Mouse (Mus musculus) intestine, embryonic 15.5 days (tissue): ENCODE measurements around the gene Stard5. TPM values are rescaled to one million over a fixed set of nuclear protein-coding genes. Genes with fewer than 3 reads are reported as not detected.

ENCODE experiments used
- ATAC-seq: fragments of 200-750 bp; cut with Nextera tagmentation; 2 replicates; pipeline ENCODE4 v1.8.0; 2017; ENCODE audit warnings: moderate TSS enrichment, moderate library complexity
- H3K27ac ChIP-seq: fragments of 300-500 bp; sonication (generic); 2 replicates; pipeline ENCODE4 v1.5.1; 2015; ENCODE audit warnings: mild to moderate bottlenecking, inconsistent platforms
- H3K27me3 ChIP-seq: fragments of 300-500 bp; sonication (generic); replicated peaks from 2 replicates; pipeline ENCODE4 v1.6.1; 2015; ENCODE audit warnings: inconsistent platforms
- H3K36me3 ChIP-seq: fragments of 300-500 bp; sonication (generic); 2 replicates; pipeline ENCODE4 v1.6.1; 2015; ENCODE audit warnings: inconsistent platforms
- H3K4me1 ChIP-seq: fragments of 300-500 bp; sonication (generic); replicated peaks from 2 replicates; pipeline ENCODE4 v1.6.1; 2015; ENCODE audit warnings: inconsistent platforms
- H3K4me2 ChIP-seq: fragments of 300-500 bp; sonication (generic); replicated peaks from 2 replicates; pipeline ENCODE4 v1.6.1; 2015; ENCODE audit warnings: mild to moderate bottlenecking, inconsistent platforms
- H3K4me3 ChIP-seq: fragments of 300-500 bp; sonication (generic); replicated peaks from 2 replicates; pipeline ENCODE4 v1.5.1; 2015; ENCODE audit warnings: inconsistent platforms
- H3K9ac ChIP-seq: fragments of 300-500 bp; sonication (generic); 2 replicates; pipeline ENCODE4 v1.6.1; 2015; ENCODE audit warnings: inconsistent platforms
- H3K9me3 ChIP-seq: fragments of 300-500 bp; sonication (generic); 2 replicates; pipeline ENCODE4 v1.6.1; 2016; ENCODE audit warnings: inconsistent platforms
- WGBS: fragments of 180-500 bp; shearing (Covaris S2); methylation state at CpG from one replicate; pipeline ENCODE4 v1.1.7; 2015; 5-methylcytosine and 5-hydroxymethylcytosine counted together
- polyA plus RNA-seq: library from polyadenylated mRNA; unstranded; fragments of >200 nt; fragmentation: Nextera tagmentation; extraction: Ambion mirVana; gene quantifications from 2 replicates; pipeline ENCODE4 v1.2.1, GENCODE M21; 2015

Stard5 gene
- polyA plus RNA-seq, 1 experiment from 2014 or later = 52.3 TPM

DNA sequence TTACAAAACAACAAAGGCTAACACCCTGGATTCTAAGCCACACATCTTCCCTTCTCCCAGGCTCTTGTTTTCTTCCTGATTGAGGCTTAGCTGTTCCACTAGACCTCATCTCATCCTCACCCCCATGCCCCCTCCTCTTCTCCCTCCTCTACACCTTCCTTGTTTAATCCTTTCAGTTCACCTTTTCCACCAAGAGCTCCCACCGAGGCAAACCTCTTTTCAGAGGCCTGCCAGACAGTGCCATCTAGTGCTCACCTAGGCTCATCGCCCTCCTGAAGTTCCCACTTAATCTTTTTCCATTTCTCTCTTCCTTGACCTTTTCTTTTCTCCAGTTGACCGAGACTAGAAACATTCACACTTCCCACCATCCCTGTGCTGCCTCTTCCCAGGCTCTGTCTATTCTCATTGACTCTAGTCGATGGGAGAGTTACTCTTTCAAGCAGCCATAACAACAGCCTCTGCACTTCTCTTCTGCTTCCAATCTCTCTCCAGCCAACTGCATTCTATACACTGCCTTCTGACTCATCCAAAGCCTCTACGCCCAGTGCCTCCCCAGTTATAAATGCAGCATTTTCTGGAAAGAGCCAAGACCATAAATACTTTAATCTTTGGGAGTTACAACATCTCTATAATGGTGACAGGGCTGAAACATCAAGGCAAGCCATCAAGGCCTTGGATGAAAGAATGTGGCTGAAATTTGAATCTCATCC, 43.9 kb downstream of the Stard5 start:
- Histone ChIP-seq H3K4me2 (no peak overlapping the region), H3K36me3 (no peaks in the 10 kb centered on the region), H3K27me3 (no peaks in the 10 kb centered on the region), H3K9me3 (no peaks in the 10 kb centered on the region), H3K4me3 (no peak overlapping the region), H3K9ac (no peak overlapping the region), H3K4me1 (no peaks in the 10 kb centered on the region), H3K27ac (no peak overlapping the region)
- WGBS = 30% methylated on average over 5 of the region's 5 CpGs
- ATAC-seq = no peak

GRCm38 (mm10) chr7:83677296-83677695, 45.5 kb downstream of the Stard5 start:
- Histone ChIP-seq H3K27ac (no peak overlapping the region), H3K4me2 (no peak overlapping the region), H3K4me1 (no peaks in the 10 kb centered on the region), H3K4me3 (no peak overlapping the region), H3K9ac (no peak overlapping the region), H3K36me3 (no peaks in the 10 kb centered on the region), H3K9me3 (no peaks in the 10 kb centered on the region), H3K27me3 (no peaks in the 10 kb centered on the region)
- 72% methylated on average over 3 of the region's 3 CpGs for WGBS
- no peak for ATAC-seq

DNA sequence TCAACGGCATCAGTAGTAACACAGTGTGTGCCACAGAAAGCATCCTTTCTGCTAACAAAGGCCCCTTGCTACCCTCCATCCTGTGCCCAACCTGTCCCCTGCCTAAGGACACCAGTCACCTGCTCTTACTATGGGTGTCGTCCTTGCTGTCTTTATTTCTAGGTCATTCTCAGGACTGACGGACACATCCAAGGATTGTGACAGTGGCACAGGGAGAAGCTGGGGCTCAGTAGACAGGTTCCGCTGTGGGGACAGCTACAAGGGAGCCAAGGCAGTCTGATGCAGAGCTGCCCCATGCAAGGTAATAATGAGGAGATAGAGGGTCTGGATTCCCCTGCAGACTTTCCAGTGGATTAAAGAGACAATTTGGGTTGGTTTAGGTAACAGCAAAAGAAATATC, 46.7 kb downstream of the Stard5 start:
- no peaks in the 10 kb centered on the region for H3K27me3 ChIP-seq
- no peak overlapping the region for H3K4me3 ChIP-seq
- ATAC-seq = no peak
- no peak overlapping the region for H3K9ac ChIP-seq
- H3K27ac ChIP-seq = no peak overlapping the region
- H3K4me1 ChIP-seq = no peaks in the 10 kb centered on the region
- WGBS = 93% methylated on average over 4 of the region's 4 CpGs
- H3K36me3 ChIP-seq = no peaks in the 10 kb centered on the region
- no peaks in the 10 kb centered on the region for H3K9me3 ChIP-seq
- H3K4me2 ChIP-seq = no peak overlapping the region

DNA sequence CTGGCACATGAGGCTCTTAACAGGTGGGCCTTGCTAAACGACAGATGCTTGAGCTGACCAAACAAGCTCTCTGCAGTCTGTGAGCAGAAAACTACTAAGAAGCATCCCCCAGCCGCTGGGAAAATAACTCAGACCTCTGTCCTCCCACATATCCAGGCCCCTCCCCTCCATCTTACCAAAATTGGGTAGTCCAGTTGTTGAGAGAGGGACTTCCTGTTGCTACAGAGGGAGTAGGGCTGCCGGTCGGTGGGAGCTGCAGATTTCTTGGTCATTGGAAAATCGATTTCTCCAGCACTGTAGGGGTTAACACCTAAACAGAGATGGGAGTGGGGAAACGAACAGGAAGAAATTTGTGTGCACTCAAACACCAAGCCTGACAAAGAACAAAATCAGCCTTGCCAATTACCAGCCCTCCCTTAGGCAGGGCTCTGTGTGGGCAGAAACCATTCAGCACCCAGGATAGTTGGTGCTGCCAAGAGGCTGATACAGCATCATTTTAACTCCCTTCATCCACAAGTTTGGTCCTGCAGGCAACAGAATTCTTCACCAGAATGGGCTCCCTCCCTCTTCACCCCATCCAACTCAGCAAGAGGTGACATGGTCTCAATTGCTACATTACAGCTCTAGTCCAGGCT, 51.0 kb downstream of the Stard5 start:
- H3K4me3 ChIP-seq = no peak overlapping the region
- H3K27me3 ChIP-seq = no peaks in the 10 kb centered on the region
- no peaks in the 10 kb centered on the region for H3K36me3 ChIP-seq
- no peaks in the 10 kb centered on the region for H3K4me1 ChIP-seq
- H3K9me3 ChIP-seq = no peaks in the 10 kb centered on the region
- WGBS = 24% methylated on average over 6 of the region's 6 CpGs
- ATAC-seq = no peak
- H3K27ac ChIP-seq = no peak overlapping the region
- no peak overlapping the region for H3K4me2 ChIP-seq
- H3K9ac ChIP-seq = no peak overlapping the region

- no peak overlapping the region for H3K4me2 ChIP-seq
- no peak overlapping the region for H3K9ac ChIP-seq
- no peak for ATAC-seq
- no peaks in the 10 kb centered on the region for H3K27me3 ChIP-seq
- H3K4me1 ChIP-seq = no peaks in the 10 kb centered on the region
- WGBS = 30% methylated on average over 6 of the region's 6 CpGs
- no peaks in the 10 kb centered on the region for H3K9me3 ChIP-seq
- H3K36me3 ChIP-seq = no peaks in the 10 kb centered on the region
- H3K27ac ChIP-seq = no peak overlapping the region
- H3K4me3 ChIP-seq = no peak overlapping the region
These were observed 63.9 kb downstream of the Stard5 start for GRCm38 (mm10) chr7:83695449-83696212.

- Histone ChIP-seq H3K4me1 (no peaks in the 10 kb centered on the region), H3K4me3 (no peak overlapping the region), H3K9me3 (no peaks in the 10 kb centered on the region), H3K27me3 (no peaks in the 10 kb centered on the region), H3K27ac (no peak overlapping the region), H3K36me3 (no peaks in the 10 kb centered on the region), H3K9ac (no peak overlapping the region), H3K4me2 (no peak overlapping the region)
- WGBS = 77% methylated on average over 6 of the region's 6 CpGs
- ATAC-seq = no peak
These were observed 67.4 kb downstream of the Stard5 start for GRCm38 (mm10) chr7:83699066-83699745.

Other genes with a start within 250 kb of the Stard5 start
- gene Tmc3, start 47.0 kb upstream of the Stard5 start, polyA plus RNA-seq = 0.90 and 1.1 TPM in 2 replicates
- 3.9 and 4.5 TPM in 2 replicates for gene Il16, start 113.8 kb downstream of the Stard5 start, polyA plus RNA-seq
- 0.13 TPM in 1 of 2 replicates, not detected in the other for gene Cfap161, start 162.9 kb downstream of the Stard5 start, polyA plus RNA-seq